Mouse (Mus musculus) brown adipose tissue, adult 24 weeks (tissue): ENCODE measurements around the gene Kcne4. TPM values are rescaled to one million over a fixed set of nuclear protein-coding genes. Genes with fewer than 3 reads are reported as not detected.
"Not testable (repeated sequence)": the region's sequence is repeated elsewhere in the genome, so short reads cannot be mapped to it uniquely, and the experiment has no call there.

Experiments
- H3K27ac ChIP-seq: fragments of 200-500 bp; replicated peaks from 2 replicates; pipeline ENCODE4 v1.5.1; 2012; ENCODE audit warnings: low read depth, mild to moderate bottlenecking, low read length
- H3K4me1 ChIP-seq: fragments of 200-500 bp; 2 replicates; pipeline ENCODE4 v1.6.1; 2012; ENCODE audit warnings: low read length, mixed read lengths; ENCODE audit not compliant: control insufficient read depth, insufficient read depth, insufficient read length
- H3K4me3 ChIP-seq: fragments of 200-500 bp; 2 replicates; pipeline ENCODE4 v1.5.1; 2012; ENCODE audit warnings: low read depth, mild to moderate bottlenecking, low read length, moderate library complexity; ENCODE audit not compliant: insufficient read depth
- polyA plus RNA-seq: library from polyadenylated mRNA; stranded (reverse); fragments of >200 nt; gene quantifications from 2 replicates; pipeline ENCODE4 v1.2.4, GENCODE M21; 2012; ENCODE audit not compliant: missing spikeins, insufficient read depth, insufficient read length

The Kcne4 gene
- 0.63 and 0.75 TPM in 2 replicates for polyA plus RNA-seq

DNA sequence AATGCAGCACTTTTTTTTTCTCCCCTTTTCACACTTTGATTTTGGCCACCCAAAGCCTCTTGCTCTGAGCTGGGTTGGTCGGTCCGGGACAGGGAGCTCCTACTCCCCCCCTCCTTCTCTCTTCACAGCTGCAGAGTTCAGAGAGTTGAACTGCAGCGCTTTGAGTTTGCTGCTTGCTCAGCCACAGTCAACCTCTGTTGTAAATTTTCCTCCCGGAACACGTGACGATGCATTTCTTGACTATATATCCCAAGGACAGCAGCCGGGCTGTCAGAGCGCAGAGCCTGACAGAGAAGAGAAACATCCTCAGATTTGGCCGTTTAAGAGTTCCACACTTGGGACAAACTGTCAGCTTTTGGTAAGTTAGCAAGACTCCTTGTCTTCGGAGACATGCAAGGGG, at the start of gene Kcne4:
Kcne4 (plus strand) TSS at position 120 of the 400 bp plus-strand sequence.
- H3K27ac ChIP-seq, result no peak within 1 kb of the TSS
- H3K4me3 ChIP-seq, result peak within 1 kb of the TSS; percentile 16; the same call in 1 of the 2 replicates
- H3K4me1 ChIP-seq, result peaks cover 10% of the 10 kb centered on the region

DNA sequence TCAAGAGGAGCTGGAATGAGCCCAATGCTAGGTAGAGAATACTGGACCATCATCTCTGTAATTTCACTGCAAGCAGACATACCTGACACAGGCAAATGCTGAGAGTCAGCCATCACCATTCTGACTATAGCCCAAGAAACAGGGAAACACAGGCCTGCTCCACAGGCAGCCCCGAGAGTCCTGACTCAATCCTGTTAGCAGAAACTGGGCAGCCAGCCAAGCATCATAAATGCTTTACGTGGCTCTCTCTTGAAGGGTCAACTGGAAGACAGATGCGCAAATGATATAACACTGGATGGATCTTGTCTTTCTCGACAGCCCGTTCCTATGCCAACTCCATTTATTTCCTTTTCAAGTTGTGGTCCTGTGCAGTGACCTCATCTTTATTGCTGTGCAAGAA, 34.7 kb upstream of the Kcne4 start:
- H3K4me3 ChIP-seq, result no peak overlapping the region
- no peak overlapping the region for H3K27ac ChIP-seq
- H3K4me1 ChIP-seq, result no peaks in the 10 kb centered on the region

DNA sequence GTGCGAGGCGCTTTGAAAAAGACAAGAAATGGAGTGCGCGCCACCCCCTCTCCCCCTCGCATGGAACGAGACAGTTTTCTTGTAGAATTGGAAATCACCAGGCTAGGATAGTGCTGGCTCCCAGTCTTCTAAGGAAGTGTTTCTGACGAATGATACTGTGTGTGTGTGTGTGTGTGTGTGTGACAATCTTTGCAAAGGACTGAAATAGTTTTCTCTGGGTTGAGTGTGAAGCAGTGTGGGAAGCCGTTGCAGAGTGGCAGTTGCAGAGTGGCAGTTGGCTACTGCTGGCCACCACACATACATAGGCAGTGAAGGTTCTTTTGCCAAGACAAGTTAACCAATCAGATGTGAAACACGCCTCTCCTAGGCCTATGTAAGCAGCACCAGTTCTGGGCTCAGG, 31.6 kb upstream of the Kcne4 start:
- H3K27ac ChIP-seq, H3K4me3 ChIP-seq, H3K4me1 ChIP-seq: not testable (repeated sequence)

DNA sequence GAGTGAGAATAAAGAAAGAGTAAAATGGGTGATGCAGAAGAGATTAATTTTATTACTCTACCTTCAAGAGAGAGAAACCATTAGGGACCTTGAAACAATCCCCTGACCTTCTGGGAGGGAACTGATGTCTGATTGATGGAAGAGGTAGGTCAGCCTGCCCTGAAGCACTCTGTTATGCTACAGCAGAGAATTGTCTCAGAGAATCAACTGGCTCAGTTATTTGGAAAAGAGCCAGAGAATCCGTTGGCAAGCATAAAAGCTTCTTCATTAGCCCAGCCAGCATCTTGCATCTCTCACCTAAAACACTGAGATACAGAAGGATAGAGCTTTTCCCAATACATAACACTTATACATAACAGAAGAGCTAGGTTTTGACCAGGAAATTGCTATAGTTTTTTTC, 26.8 kb upstream of the Kcne4 start:
- no peaks in the 10 kb centered on the region for H3K4me1 ChIP-seq
- H3K4me3 ChIP-seq, result no peak overlapping the region
- H3K27ac ChIP-seq, result no peak overlapping the region

DNA sequence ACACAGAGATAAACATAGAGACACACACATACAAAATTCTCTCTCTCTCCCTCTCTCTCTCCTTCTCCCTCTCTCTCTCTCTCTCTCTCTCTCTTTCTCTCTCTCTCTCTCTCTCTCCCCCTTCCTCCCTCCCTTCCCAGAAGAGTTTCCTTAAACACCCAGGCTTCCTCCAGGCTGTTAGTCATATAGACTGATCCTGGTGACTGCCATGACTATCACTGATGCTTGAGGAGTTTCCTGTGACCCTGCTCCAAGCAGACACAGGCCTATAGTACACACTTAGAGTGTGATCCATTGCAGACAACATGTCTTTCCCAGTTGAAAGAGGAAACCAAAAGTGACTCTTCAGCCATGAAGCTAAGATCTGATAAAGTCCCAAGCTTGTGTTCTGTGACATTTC, 9.1 kb upstream of the Kcne4 start:
- Histone ChIP-seq H3K27ac (no peak overlapping the region), H3K4me1 (no peaks in the 10 kb centered on the region), H3K4me3 (no peak overlapping the region)

DNA sequence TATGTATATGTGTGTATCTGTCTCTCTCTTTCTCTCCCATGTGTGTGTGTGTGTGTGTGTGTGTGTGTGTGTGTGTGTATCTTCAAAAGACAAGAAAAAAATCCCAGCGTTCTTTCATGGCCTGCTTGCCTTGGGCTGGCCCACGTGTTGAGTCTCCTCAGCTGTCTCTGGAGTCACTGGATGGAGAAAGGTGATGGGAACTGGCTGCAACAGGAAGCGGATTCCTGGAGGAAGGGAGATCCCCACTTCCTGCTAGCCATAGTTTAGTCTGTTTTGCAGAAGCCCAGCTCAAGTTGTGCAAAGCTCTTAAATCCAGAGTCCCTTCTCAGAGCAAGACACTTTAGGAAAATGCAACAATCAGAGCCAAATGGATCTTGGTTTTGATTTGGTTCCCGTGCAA, 6.7 kb upstream of the Kcne4 start:
- Histone ChIP-seq H3K4me1 (no peaks in the 10 kb centered on the region), H3K4me3 (no peak overlapping the region), H3K27ac (no peak overlapping the region)

DNA sequence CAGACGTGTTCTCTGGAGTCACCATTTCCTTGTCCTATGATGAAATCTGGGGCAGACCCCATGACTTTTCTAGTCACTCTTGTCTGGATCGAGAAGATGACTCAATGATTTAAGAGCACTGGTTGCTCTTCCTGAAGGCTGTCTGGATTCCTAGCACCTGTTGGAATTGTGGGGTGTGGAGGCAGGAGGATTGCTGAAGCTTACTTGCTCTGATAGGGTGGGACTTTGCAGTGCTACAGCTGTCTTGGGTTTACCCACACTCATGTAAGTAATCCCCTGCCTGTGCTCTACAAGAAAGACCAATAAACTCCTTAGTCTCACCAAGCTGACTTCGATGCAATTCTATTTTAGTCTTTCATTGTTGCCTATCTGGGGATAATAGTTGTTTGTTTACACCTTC, 5.7 kb upstream of the Kcne4 start:
- Histone ChIP-seq H3K4me3 (no peak overlapping the region), H3K4me1 (no peaks in the 10 kb centered on the region), H3K27ac (no peak overlapping the region)

DNA sequence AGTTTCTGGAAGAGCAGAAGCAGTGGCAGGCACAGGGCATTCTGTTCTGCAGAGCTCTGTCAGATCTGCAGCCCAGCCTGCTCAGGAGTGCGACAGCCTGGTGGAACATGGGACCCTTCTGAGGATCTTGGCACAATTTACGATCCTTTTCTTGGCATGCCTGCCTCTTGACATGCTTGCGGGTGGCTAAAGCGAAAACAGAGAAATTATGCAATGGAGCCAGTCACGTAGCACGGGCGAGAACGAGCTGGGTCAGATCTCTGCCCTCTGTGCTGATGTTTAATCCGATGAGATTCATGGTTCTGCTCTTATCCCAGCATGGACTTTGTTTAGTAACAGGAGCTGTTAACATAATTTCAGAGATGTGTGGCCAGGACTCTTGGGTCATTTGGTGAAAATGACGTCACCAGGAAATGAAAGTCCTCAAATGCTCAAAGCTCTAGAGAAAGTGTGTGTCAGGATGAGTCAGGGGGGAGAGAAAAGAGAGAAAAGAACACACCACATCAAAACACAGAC, 4.5 kb upstream of the Kcne4 start:
- H3K4me1 ChIP-seq, result no peaks in the 10 kb centered on the region
- 0 out of 2 replicates have a peak overlapping the region, but pooled peaks have one; percentile 10 for H3K27ac ChIP-seq
- H3K4me3 ChIP-seq, result no peak overlapping the region

DNA sequence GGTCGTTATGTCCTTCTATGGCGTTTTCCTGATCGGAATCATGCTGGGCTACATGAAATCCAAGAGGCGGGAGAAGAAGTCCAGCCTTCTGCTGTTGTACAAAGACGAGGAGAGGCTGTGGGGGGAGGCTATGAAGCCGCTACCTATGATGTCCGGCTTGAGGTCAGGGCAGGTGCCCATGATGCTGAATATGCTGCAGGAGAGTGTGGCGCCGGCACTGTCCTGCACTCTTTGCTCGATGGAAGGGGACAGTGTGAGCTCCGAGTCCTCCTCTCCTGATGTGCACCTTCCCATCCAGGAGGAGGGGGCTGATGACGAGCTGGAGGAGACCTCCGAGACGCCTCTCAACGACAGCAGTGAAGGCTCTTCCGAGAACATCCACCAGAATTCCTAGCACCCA, 1.2 kb downstream of the Kcne4 start:
- Histone ChIP-seq H3K4me1 (peaks cover 10% of the 10 kb centered on the region), H3K4me3 (peak overlapping the region; percentile 16; the same call in 1 of the 2 replicates), H3K27ac (no peak overlapping the region)

DNA sequence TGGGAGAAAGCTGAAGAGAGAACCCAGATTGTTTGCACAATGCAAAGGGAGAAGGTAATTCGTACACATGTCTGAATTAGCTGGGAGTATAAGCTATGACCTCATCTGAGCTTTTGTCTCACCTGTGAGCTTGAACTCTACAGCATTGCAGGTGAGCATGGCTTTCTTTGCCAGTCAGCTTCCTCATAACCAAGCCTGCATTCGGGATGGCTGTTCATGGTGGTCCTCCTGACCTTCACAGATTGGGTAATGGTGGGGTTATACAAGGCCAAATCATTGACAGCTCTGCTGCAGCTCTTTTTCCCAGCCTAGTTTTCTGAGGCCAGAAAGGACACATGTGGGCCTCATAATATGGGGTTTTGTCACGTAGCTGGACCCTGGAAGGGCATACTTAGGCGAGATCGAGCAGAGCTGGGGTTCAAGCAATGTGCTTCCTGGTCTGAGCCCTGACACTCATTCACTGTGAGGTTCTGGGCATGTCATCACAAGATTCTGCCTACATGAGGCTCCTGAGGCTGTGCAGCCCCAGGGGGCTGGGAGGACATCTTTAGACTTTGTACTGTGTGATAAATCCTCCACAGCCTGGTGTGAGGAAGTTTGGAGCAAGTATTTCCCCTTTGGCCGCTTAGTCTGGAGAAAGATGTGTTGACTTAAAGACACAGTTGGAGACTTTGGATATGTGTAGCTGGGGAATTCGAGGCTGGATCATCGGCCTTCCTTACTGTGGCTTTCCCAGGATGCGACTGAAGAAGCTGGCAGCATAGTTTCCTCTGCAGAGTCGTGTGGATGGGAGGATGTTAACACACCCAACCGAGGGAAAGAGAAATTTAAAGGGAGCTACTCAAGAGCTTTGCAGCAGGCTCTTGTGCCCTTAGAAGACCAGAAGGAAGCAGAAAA, 2.3 kb downstream of the Kcne4 start:
- peak overlapping the region; percentile 73 for H3K27ac ChIP-seq
- H3K4me1 ChIP-seq, result peaks cover 10% of the 10 kb centered on the region
- H3K4me3 ChIP-seq, result no peak overlapping the region

DNA sequence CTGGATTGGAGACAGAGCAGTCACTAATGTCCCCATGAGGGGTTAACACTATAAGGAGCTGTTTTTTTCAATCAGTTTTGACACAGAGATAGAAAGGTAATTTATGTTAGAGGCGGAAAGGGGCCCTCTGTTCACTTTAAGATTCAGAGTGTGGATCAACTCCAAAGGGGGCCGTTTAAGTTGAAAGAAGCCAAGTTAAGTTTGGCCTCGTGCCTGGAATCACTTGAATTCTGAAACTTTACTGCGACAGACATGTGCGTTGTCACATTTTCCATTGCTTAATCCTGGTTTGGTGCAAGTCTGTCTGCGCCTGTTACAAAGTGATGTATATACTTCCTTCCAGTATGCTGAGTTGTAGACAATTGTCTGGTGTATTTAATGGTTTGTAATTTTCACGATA, 3.0 kb downstream of the Kcne4 start:
- peak overlapping the region; percentile 90 for H3K27ac ChIP-seq
- H3K4me3 ChIP-seq, result no peak overlapping the region
- H3K4me1 ChIP-seq, result peaks cover 10% of the 10 kb centered on the region

DNA sequence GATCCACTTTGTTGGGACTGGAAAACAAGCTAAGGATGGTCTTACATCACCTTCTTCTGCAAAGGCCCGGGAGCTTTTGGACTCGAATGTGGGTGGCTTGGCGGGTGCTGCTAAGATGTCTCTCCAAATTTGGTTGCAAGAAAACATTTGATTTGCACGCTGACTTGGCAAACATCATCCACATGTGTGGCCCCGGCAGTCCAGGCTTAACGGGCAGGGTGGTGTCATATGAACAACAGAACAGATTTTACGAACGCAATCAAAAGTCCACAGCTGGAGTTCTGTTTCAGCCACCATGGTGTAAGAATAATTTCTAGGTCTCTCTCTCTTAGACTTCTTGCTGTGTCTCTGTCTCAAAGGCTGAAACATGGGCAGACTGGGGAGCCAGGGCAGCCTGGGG, 3.6 kb downstream of the Kcne4 start:
- Histone ChIP-seq H3K27ac (peak overlapping the region; percentile 90), H3K4me1 (peaks cover 10% of the 10 kb centered on the region), H3K4me3 (no peak overlapping the region)

DNA sequence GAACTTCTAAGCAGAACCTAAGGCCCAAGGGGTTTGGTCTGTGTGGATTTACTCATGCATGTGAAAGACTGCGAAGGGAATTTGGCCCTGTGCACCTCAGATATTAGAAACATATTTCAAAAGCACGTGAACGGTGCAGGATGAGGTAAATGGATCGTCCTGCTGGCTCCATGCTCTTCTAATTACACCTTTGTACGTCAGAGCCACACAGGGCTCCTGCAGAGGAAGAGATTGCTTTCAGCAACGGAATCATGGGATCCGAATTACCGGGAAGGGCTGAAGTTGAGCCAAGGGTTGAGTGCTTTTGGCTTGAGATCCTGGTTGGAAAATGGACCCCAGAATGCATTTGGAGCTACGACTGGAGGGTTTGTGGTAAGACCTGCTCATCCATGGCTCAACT, 4.6 kb downstream of the Kcne4 start:
- H3K4me1 ChIP-seq, result peaks cover 10% of the 10 kb centered on the region
- no peak overlapping the region for H3K27ac ChIP-seq
- H3K4me3 ChIP-seq, result no peak overlapping the region

DNA sequence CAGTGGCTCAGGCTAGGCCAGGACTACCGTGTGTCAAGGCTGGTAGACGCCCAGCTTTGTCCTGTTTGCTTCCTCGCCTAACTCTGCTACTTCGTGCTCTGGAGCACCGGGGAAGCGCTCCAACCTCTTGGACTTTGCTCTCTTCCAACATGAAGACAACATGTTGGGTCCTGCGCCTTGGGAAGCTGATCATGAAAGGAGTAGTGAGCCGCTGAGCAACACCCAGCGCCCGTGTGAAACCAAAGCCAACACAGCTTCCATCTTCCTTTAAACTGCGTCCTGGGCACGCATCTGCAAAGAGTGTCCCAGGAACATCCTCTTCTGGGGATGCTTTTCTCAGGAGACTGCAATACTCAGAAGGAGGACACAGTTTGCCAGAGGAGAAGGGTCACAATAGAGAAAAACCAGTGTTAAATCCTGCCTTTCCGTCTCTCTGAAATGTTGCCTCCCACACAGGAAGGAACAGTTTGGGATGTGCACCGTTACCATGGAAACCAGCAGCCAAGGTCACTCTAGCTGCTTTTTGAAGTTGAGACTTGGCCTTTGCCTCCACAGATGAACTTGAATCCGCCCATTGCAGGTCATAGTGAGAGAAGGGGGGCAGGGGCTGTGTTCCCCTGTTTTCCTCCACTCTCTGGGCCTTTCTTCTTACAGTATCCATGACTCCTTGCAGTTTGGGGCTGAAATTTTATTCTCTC, 5.3 kb downstream of the Kcne4 start:
- no peak overlapping the region for H3K4me3 ChIP-seq
- H3K27ac ChIP-seq, result 0 out of 2 replicates have a peak overlapping the region, but pooled peaks have one; percentile 17
- peaks cover 10% of the 10 kb centered on the region for H3K4me1 ChIP-seq

DNA sequence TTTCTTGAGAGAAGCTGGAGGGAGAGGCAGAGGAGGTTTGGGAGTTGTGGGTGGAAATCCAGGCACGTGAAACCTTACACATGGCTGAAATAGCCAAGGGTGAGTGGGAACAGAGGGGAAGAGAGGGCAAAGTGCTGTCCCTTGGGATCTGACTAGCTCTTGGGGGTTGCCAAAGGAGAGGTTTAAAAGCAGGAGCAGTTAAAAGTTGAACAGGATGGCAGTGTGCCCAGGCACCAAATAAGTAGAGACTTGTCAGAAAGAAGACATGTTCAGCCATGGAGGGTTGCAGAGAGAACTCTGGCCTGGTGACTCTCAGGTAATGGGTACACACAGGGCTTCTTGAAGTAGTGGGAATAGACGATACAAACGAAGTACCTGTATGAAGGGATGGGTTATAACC, 8.7 kb downstream of the Kcne4 start:
- Histone ChIP-seq H3K4me3 (no peak overlapping the region), H3K4me1 (peaks cover 7% of the 10 kb centered on the region; the same call in 1 of the 2 replicates), H3K27ac (peak overlapping the region; percentile 63)
